Mouse (Mus musculus): ENCODE measurements at regions not wholly inside any gene's neighbourhood (a gene's known extent, or its start where the extent isn't known, plus 50 kb on each side); places are given as distances from the start of the nearest gene placed in this dataset.
A peak's percentile ranks its signal among the peaks of the same experiment; 100 is the strongest.

DNA sequence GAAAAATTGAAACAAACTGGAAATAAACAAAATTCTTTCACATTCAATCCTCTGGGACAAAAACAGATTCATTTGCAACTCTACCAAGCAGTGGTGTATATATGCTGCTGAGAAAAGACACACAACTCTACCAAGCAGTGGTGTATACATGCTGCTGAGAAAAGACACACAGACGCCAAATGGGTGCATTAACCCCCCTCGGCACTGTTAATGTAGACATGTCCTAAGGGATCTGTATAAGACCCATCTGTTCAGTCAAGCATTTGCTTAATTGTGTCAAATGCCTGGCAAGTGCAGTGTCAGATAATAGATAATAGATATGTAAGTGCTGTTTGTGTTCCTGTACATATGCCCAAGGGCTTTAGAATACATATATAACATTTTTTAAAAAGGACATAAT, 1035.2 kb upstream of the B3galt2 start:
- no peak for ATAC-seq (ENCODE audit: extremely low read depth, insufficient number of reproducible peaks, low FRiP score, poor library complexity, severe bottlenecking)

GRCm38 (mm10) chr1:142606082-142606481, 1034.4 kb upstream of the B3galt2 start:
- no peak for ATAC-seq (ENCODE audit: extremely low read depth, insufficient number of reproducible peaks, low FRiP score, poor library complexity, severe bottlenecking)

DNA sequence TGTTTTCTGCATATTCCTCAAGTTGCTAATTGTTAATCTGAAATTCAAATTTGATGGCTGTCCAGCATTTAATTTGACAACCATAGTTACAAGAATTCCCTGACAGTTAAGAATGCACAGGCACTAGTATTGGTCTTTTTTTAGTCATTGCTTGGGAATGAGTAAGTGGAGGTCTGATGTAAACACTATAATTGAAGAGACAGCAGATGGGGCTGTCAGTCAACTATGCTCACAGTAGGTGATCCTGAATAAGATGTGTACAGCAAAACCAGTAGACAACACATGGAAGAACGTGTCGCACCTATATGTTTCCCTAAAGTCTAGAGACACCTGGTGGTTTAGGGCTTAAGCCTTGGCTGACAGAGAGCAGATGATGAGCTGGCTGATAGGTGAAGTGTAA, 1019.0 kb upstream of the B3galt2 start:
- ATAC-seq (ENCODE audit: extremely low read depth, insufficient number of reproducible peaks, low FRiP score, poor library complexity, severe bottlenecking), result no peak

GRCm38 (mm10) chr1:142624303-142624702, 1016.2 kb upstream of the B3galt2 start:
- no peak for ATAC-seq (ENCODE audit: extremely low read depth, insufficient number of reproducible peaks, low FRiP score, poor library complexity, severe bottlenecking)

GRCm38 (mm10) chr1:142655289-142655688, 985.2 kb upstream of the B3galt2 start:
- ATAC-seq (ENCODE audit: extremely low read depth, insufficient number of reproducible peaks, low FRiP score, poor library complexity, severe bottlenecking), result no peak

GRCm38 (mm10) chr1:142665262-142665661, 975.2 kb upstream of the B3galt2 start:
- no peak for ATAC-seq (ENCODE audit: extremely low read depth, insufficient number of reproducible peaks, low FRiP score, poor library complexity, severe bottlenecking)

GRCm38 (mm10) chr1:142679917-142680316, 960.5 kb upstream of the B3galt2 start:
- no peak for ATAC-seq (ENCODE audit: extremely low read depth, insufficient number of reproducible peaks, low FRiP score, poor library complexity, severe bottlenecking)

DNA sequence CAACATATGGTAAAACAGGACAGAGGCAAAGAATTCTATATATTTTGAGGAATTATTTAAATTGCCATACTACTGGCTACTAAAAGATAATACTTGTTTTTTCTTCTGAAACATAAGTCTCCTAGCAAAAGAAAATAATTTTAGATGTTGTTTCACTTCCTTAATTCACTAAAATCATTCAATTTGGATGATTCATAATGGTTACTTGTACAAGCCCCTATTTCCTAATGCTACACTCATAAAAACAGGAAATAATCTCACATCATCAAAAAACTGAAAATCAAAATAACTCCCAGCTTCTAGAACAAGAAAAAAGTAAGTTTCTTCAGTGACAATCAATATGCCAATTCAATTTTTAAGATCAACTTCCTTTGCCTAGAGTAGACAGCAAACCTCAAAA, 951.6 kb upstream of the B3galt2 start:
- no peak for ATAC-seq (ENCODE audit: extremely low read depth, insufficient number of reproducible peaks, low FRiP score, poor library complexity, severe bottlenecking)

DNA sequence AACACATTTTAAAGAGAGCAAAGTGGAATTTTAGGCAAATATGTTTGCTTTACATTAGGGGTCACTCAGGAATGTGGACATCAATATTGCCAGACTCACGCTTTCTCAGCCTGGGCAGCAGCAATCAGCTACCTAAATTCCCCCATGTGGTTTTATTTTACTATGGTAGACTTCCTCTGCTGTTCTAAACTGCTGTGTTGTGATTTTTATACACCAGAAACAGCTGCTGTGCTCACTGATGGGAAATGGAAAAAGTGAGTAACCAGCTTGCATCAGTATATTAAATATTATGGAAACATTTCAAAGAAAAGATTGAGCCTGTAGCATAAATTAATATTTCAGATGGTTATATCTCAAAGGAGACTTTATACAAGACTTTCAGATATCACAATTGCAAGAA, 945.3 kb upstream of the B3galt2 start:
- no peak for ATAC-seq (ENCODE audit: extremely low read depth, insufficient number of reproducible peaks, low FRiP score, poor library complexity, severe bottlenecking)

DNA sequence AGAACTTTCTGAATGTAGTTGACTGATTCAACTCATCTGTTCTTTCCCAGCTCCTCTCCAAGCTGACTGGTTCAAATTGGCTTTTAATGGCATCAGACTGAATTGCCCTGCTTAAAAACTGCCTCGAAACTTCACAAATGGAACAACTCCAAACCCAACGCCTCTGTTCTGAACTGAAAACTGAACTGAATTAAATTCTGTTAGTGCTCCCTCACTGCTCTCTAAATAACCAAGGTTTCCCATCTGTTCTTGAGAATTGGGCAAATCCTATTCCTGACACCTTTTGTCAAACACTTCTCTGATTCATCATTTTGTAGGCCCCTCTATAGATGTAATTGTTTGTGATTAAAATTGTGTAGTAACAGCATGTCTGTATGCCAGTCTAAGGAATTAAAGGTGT, 932.2 kb upstream of the B3galt2 start:
- no peak for ATAC-seq (ENCODE audit: extremely low read depth, insufficient number of reproducible peaks, low FRiP score, poor library complexity, severe bottlenecking)

GRCm38 (mm10) chr1:142730259-142730658, 910.2 kb upstream of the B3galt2 start:
- ATAC-seq (ENCODE audit: extremely low read depth, insufficient number of reproducible peaks, low FRiP score, poor library complexity, severe bottlenecking), result no peak

GRCm38 (mm10) chr1:142734108-142734507, 906.4 kb upstream of the B3galt2 start:
- ATAC-seq (ENCODE audit: extremely low read depth, insufficient number of reproducible peaks, low FRiP score, poor library complexity, severe bottlenecking), result no peak

DNA sequence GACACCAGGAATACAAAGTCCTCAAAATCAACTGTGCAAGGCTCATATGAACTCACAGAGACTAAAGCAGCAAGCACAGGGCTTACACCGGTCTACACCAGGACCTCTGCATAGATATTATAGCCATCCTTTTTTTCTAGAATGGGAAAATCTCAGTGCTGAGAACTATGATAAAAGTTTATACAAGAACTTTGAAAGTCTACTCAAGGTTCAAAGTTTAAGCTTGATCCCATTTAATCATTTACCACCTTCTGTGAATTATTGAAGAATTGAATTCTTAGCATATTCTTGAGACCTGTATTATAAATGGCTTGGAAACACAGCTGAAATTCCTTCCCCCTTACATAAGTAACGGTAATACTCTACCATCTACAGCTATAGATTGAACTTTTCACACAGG, 902.1 kb upstream of the B3galt2 start:
- ATAC-seq (ENCODE audit: extremely low read depth, insufficient number of reproducible peaks, low FRiP score, poor library complexity, severe bottlenecking), result no peak

DNA sequence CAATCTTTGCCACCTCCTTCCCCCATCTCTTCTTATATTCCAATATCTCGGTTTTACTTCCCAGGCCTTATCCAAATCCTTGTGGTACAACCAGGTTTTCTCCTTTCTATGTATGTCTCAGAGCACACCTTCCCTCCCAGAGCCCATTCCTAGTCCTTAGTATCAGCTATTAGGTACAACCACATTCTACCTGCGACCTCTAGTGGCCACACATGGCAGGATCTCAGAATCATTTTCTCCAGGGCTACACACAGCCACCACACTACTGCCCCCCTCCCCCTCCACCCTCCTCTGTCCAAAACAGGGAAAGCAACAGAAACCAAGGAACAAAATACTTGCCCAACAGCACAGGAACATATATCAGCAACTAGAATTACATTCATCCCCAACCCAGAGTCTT, 898.2 kb upstream of the B3galt2 start:
- ATAC-seq (ENCODE audit: extremely low read depth, insufficient number of reproducible peaks, low FRiP score, poor library complexity, severe bottlenecking), result 0 out of 2 replicates have a peak, but pooled peaks have one; percentile 19

GRCm38 (mm10) chr1:142771010-142771409, 869.5 kb upstream of the B3galt2 start:
- no peak for ATAC-seq (ENCODE audit: extremely low read depth, insufficient number of reproducible peaks, low FRiP score, poor library complexity, severe bottlenecking)

All from neutrophil, adult 5-6 weeks (primary cell).